Comparison of ENCODE assay signal across 29 mouse cellular contexts in the genomic region with DNA sequence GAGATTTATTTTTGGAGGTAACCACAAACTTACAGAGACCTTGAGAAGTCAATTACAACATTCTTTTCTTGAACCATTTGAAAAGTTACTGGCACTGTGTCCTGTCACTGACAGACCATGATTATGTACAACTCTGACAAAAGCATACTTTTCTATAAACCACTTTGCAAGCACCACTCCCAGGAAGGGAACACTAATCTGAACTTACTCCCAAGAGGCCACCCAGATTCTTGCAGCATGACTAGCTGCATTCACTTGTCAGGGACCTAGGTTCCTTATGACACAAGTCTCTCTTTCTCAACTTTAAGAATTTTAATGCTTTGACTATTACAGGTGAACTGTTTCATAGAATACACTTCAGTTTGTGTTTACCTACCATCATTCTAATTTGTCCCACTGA.
"Had no signal": no experiment of that assay in that cellular context is flagged by ENCODE, and none has a peak within 500 bp of the region (broad histone marks: within the 10 kb centered on the region; RNA-seq: fewer than 3 reads in every experiment).

No protein-coding gene starts in this region.

- H3K9ac ChIP-seq: heart, embryonic 13.5 days; heart, embryonic 15.5 days; hindbrain, embryonic 12.5 days; hindbrain, embryonic 14.5 days; intestine, embryonic 15.5 days; limb, embryonic 12.5 days; liver, embryonic 13.5 days; liver, embryonic 15.5 days had no signal

- H3K4me3 ChIP-seq: heart, adult 2 months; heart, embryonic 13.5 days; heart, embryonic 15.5 days; hindbrain, embryonic 10.5 days; hindbrain, embryonic 12.5 days; intestine, embryonic 15.5 days; layer of hippocampus, adult 2 months; left cerebral cortex, adult 2 months; limb, embryonic 10.5 days; limb, embryonic 12.5 days; liver, embryonic 13.5 days; liver, embryonic 15.5 days had no signal

- H3K9me3 ChIP-seq: heart, embryonic 13.5 days; heart, embryonic 15.5 days; hindbrain, embryonic 10.5 days; hindbrain, embryonic 12.5 days; intestine, embryonic 15.5 days; limb, embryonic 10.5 days; limb, embryonic 12.5 days; liver, embryonic 13.5 days; liver, embryonic 15.5 days had no signal

- H3K4me2 ChIP-seq: heart, embryonic 11.5 days; heart, embryonic 13.5 days; heart, embryonic 15.5 days; hindbrain, embryonic 12.5 days; hindbrain, embryonic 14.5 days; intestine, embryonic 15.5 days; limb, embryonic 12.5 days; liver, embryonic 11.5 days; liver, embryonic 13.5 days; liver, embryonic 15.5 days had no signal

- H3K4me1 ChIP-seq: heart, embryonic 15.5 days; hindbrain, embryonic 10.5 days; hindbrain, embryonic 12.5 days; intestine, embryonic 15.5 days; limb, embryonic 10.5 days; limb, embryonic 12.5 days; liver, embryonic 13.5 days; liver, embryonic 15.5 days had no signal

- DNase-seq: gastrocnemius, postnatal 14 days; gastrocnemius, postnatal 36 days; heart, adult 11 months; heart, adult 2 months; heart, postnatal 14 days; heart, postnatal 4 days; kidney, adult 18-20 months; kidney, adult 8-10 months; kidney, postnatal 10 days; kidney, postnatal 25 days; kidney, postnatal 4 days; liver; liver, embryonic 13.5 days had no signal

- H3K36me3 ChIP-seq: heart, embryonic 13.5 days; heart, embryonic 15.5 days; hindbrain, embryonic 10.5 days; hindbrain, embryonic 12.5 days; intestine, embryonic 15.5 days; limb, embryonic 10.5 days; limb, embryonic 12.5 days; liver, embryonic 13.5 days; liver, embryonic 15.5 days had no signal

- ATAC-seq: hindbrain, embryonic 16.5 days; inflammation-experienced regulatory T-cells, adult 6 months; intestine, embryonic 15.5 days; intestine, postnatal 0 days had no signal

- H3K27ac ChIP-seq: heart, adult 2 months; heart, embryonic 13.5 days; heart, embryonic 15.5 days; hindbrain, embryonic 10.5 days; hindbrain, embryonic 12.5 days; hindbrain, embryonic 14.5 days; intestine, embryonic 15.5 days; layer of hippocampus, adult 2 months; left cerebral cortex, adult 2 months; limb, embryonic 10.5 days; limb, embryonic 12.5 days; liver, embryonic 13.5 days; liver, embryonic 15.5 days had no signal

- H3K27me3 ChIP-seq: heart, embryonic 13.5 days; heart, embryonic 15.5 days; hindbrain, embryonic 12.5 days; intestine, embryonic 15.5 days; limb, embryonic 12.5 days; liver, embryonic 13.5 days; liver, embryonic 15.5 days had no signal
